28 mouse cellular contexts compared by ENCODE assay signal in genomic region chrX:128352342-128352741, GRCm38 (mm10).
"Had no signal": no experiment of that assay in that cellular context is flagged by ENCODE, and none has a peak within 500 bp of the region (broad histone marks: within the 10 kb centered on the region; RNA-seq: fewer than 3 reads in every experiment).

No protein-coding gene starts in this region.

- H3K36me3 ChIP-seq: limb, embryonic 10.5 days; limb, embryonic 12.5 days; limb, embryonic 13.5 days; limb, embryonic 15.5 days; liver, embryonic 12.5 days; liver, embryonic 13.5 days; liver, embryonic 15.5 days; lung, embryonic 15.5 days; midbrain, embryonic 10.5 days; midbrain, embryonic 12.5 days; midbrain, embryonic 13.5 days; midbrain, embryonic 15.5 days; neural tube, embryonic 12.5 days had no signal

- H3K4me3 ChIP-seq: limb, embryonic 10.5 days; limb, embryonic 12.5 days; limb, embryonic 13.5 days; limb, embryonic 15.5 days; liver, embryonic 12.5 days; liver, embryonic 13.5 days; liver, embryonic 15.5 days; lung, embryonic 15.5 days; megakaryocyte, embryonic 14.5 days; midbrain, embryonic 10.5 days; midbrain, embryonic 12.5 days; midbrain, embryonic 13.5 days; midbrain, embryonic 15.5 days; myocyte; neural tube, embryonic 12.5 days had no signal

- H3K9me3 ChIP-seq: limb, embryonic 10.5 days; limb, embryonic 12.5 days; limb, embryonic 13.5 days; limb, embryonic 15.5 days; liver, embryonic 12.5 days; liver, embryonic 13.5 days; liver, embryonic 15.5 days; lung, embryonic 15.5 days; megakaryocyte, embryonic 14.5 days; midbrain, embryonic 10.5 days; midbrain, embryonic 12.5 days; midbrain, embryonic 13.5 days; midbrain, embryonic 15.5 days; neural tube, embryonic 12.5 days had no signal

- H3K27ac ChIP-seq: limb, embryonic 10.5 days; limb, embryonic 12.5 days; limb, embryonic 13.5 days; limb, embryonic 15.5 days; liver, embryonic 12.5 days; liver, embryonic 13.5 days; liver, embryonic 14.5 days; liver, embryonic 15.5 days; lung, embryonic 15.5 days; macrophage; midbrain, embryonic 10.5 days; midbrain, embryonic 12.5 days; midbrain, embryonic 13.5 days; midbrain, embryonic 15.5 days; neural tube, embryonic 12.5 days had no signal

- H3K9ac ChIP-seq: limb, embryonic 12.5 days; limb, embryonic 13.5 days; limb, embryonic 15.5 days; liver, embryonic 12.5 days; liver, embryonic 13.5 days; liver, embryonic 14.5 days; liver, embryonic 15.5 days; liver, postnatal 0 days; lung, embryonic 14.5 days; lung, embryonic 15.5 days; midbrain, embryonic 12.5 days; midbrain, embryonic 13.5 days; midbrain, embryonic 15.5 days; neural tube, embryonic 12.5 days had no signal

- DNase-seq: left cerebral cortex, postnatal 4 days; liver; liver, embryonic 13.5 days; liver, postnatal 0 days; lung, adult 18-20 months; lung, adult 2 months; lung, embryonic 14.5 days; lung, postnatal 10 days; lung, postnatal 14 days; lung, postnatal 36 days; lung, postnatal 4 days; midbrain, embryonic 14.5 days had no signal

- H3K4me1 ChIP-seq: limb, embryonic 10.5 days; limb, embryonic 12.5 days; limb, embryonic 13.5 days; limb, embryonic 15.5 days; liver, embryonic 12.5 days; liver, embryonic 13.5 days; liver, embryonic 15.5 days; lung, embryonic 15.5 days; megakaryocyte, embryonic 14.5 days; midbrain, embryonic 10.5 days; midbrain, embryonic 12.5 days; midbrain, embryonic 13.5 days; midbrain, embryonic 15.5 days; neural tube, embryonic 12.5 days had no signal

- H3K27me3 ChIP-seq: limb, embryonic 12.5 days; limb, embryonic 13.5 days; limb, embryonic 15.5 days; liver, embryonic 12.5 days; liver, embryonic 13.5 days; liver, embryonic 15.5 days; lung, embryonic 15.5 days; megakaryocyte, embryonic 14.5 days; midbrain, embryonic 12.5 days; midbrain, embryonic 13.5 days; midbrain, embryonic 15.5 days; neural tube, embryonic 12.5 days had no signal
